In the genomic region with DNA sequence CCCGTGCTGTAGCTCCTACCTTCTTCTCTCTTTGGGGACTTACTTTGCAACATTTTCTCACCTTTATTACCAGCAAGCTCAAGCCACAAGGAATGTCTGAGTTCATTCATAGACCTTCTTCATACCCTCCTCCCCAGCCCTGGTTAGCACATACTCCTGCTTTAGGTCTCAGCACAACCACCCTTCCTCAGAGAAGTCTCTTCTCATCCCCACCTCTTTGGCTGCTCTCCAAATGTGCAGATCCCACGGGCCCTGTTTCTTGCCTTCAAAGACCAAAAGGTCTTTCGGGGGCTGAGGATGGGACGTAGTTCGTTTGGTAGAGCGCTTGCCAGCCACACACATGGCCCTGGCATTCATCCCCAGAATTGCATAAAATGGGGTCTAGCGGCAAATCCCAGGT, we compare ENCODE assay signal across 19 mouse cellular contexts. TPM values are rescaled to one million over a fixed set of nuclear protein-coding genes. Genes with fewer than 3 reads are reported as not detected.
A peak's percentile ranks its signal among the peaks of the same experiment; 100 is the strongest.
DNase-seq lines count a peak whose midpoint lies in the region; ATAC-seq and TF ChIP-seq lines count a peak whose summit lies in the region.
"Had no signal": no experiment of that assay in that cellular context is flagged by ENCODE, and none has a peak within 500 bp of the region (broad histone marks: within the 10 kb centered on the region; RNA-seq: fewer than 3 reads in every experiment).

No protein-coding gene starts in this region.

- no peak for TF ChIP-seq CTCF in gastrocnemius, adult 2 months (IDR thresholded peaks at IDR 0.05)

- 21% methylated on average over 7 of the region's 7 CpGs for WGBS in heart, embryonic 15.5 days
- 67% methylated on average over 7 of the region's 7 CpGs for WGBS in embryonic facial prominence, embryonic 10.5 days

- H3K27ac ChIP-seq in gastrocnemius, adult 2 months, result 0 out of 2 replicates have a peak overlapping the region, but pooled peaks have one; percentile 35
- no peak overlapping the region for H3K27ac ChIP-seq in heart, embryonic 15.5 days
- peak overlapping the region; percentile 35; the same call in 1 of the 2 replicates for H3K27ac ChIP-seq in embryonic facial prominence, embryonic 10.5 days (replicated peaks)
- H3K27ac ChIP-seq: embryonic facial prominence, embryonic 15.5 days; hindbrain, embryonic 14.5 days; intestine, embryonic 15.5 days; liver, embryonic 13.5 days; midbrain, embryonic 13.5 days had no signal

- ATAC-seq in heart, embryonic 15.5 days (replicated peaks; ENCODE audit: insufficient number of reproducible peaks, insufficient read depth, low FRiP score, low read depth), result no peak
- ATAC-seq: CD4-positive, CD25-positive, alpha-beta regulatory T cell, adult 4 months; forebrain, embryonic 16.5 days; intestine, embryonic 15.5 days; midbrain, embryonic 13.5 days; Patski had no signal

- no peaks in the 10 kb centered on the region for H3K27me3 ChIP-seq in heart, embryonic 15.5 days
- H3K27me3 ChIP-seq in embryonic facial prominence, embryonic 10.5 days (replicated peaks; ENCODE audit: low read depth, poor library complexity, severe bottlenecking), result no peaks in the 10 kb centered on the region
- H3K27me3 ChIP-seq: embryonic facial prominence, embryonic 15.5 days; intestine, embryonic 15.5 days; liver, embryonic 13.5 days; midbrain, embryonic 13.5 days; Patski had no signal

- no peaks in the 10 kb centered on the region for H3K9me3 ChIP-seq in heart, embryonic 15.5 days (replicated peaks)
- H3K9me3 ChIP-seq in embryonic facial prominence, embryonic 10.5 days, result no peaks in the 10 kb centered on the region
- H3K9me3 ChIP-seq: embryonic facial prominence, embryonic 15.5 days; intestine, embryonic 15.5 days; liver, embryonic 13.5 days; midbrain, embryonic 13.5 days had no signal

- no peak overlapping the region for H3K4me3 ChIP-seq in gastrocnemius, adult 2 months
- no peak overlapping the region for H3K4me3 ChIP-seq in heart, embryonic 15.5 days
- H3K4me3 ChIP-seq in embryonic facial prominence, embryonic 10.5 days, result no peak overlapping the region
- H3K4me3 ChIP-seq: embryonic facial prominence, embryonic 15.5 days; intestine, embryonic 15.5 days; liver, embryonic 13.5 days; midbrain, embryonic 13.5 days had no signal

- peak overlapping the region; percentile 33 for H3K4me2 ChIP-seq in heart, embryonic 15.5 days
- H3K4me2 ChIP-seq: embryonic facial prominence, embryonic 15.5 days; hindbrain, embryonic 14.5 days; intestine, embryonic 15.5 days; liver, embryonic 13.5 days; midbrain, embryonic 13.5 days had no signal

- intact Hi-C loops in gastrocnemius, adult 2 months (cut with DNase I), result no loop called here
- intact Hi-C loops in heart, postnatal 14 days (cut with DNase I), result no loop called here
- intact Hi-C loops in left cerebral cortex, postnatal 4 days (cut with DNase I), result no loop called here
- intact Hi-C loops in left cerebral cortex, postnatal 36 days (cut with DNase I), result no loop called here

- DNase-seq in gastrocnemius, adult 2 months, result no peak
- no peak for DNase-seq in gastrocnemius, adult 8-10 months (ENCODE audit: low spot score in 2 of 2)
- DNase-seq in heart, postnatal 14 days, result no peak
- peak; percentile 6 for DNase-seq in left cerebral cortex, postnatal 4 days
- DNase-seq in left cerebral cortex, postnatal 36 days (ENCODE audit: low spot score in 2 of 2), result no peak
- DNase-seq in embryonic facial prominence, embryonic 10.5 days (ENCODE audit: low spot score), result no peak
- no peak for DNase-seq in spleen, adult 18-20 months
- DNase-seq: adrenal gland, adult 8-10 months; kidney, postnatal 25 days; liver, embryonic 13.5 days; right cerebral cortex, postnatal 14 days had no signal

- no peak overlapping the region for H3K9ac ChIP-seq in heart, embryonic 15.5 days
- H3K9ac ChIP-seq: embryonic facial prominence, embryonic 15.5 days; hindbrain, embryonic 14.5 days; intestine, embryonic 15.5 days; liver, embryonic 13.5 days; midbrain, embryonic 13.5 days had no signal

- peaks cover 18% of the 10 kb centered on the region for H3K4me1 ChIP-seq in heart, embryonic 15.5 days (replicated peaks)
- peaks cover 30% of the 10 kb centered on the region for H3K4me1 ChIP-seq in embryonic facial prominence, embryonic 10.5 days

- peaks cover 3% of the 10 kb centered on the region; the same call in 1 of the 2 replicates for H3K36me3 ChIP-seq in heart, embryonic 15.5 days
- H3K36me3 ChIP-seq in embryonic facial prominence, embryonic 10.5 days (replicated peaks), result peaks cover 70% of the 10 kb centered on the region
- H3K36me3 ChIP-seq: intestine, embryonic 15.5 days had no signal

RNA-seq across cellular contexts. Expression of a gene that starts 13.8 kb away (rescaled TPM):
- 10 to 100 TPM; 19.3 to 28.5 TPM for total RNA-seq in gastrocnemius, adult 2 months (2021)
- total RNA-seq in gastrocnemius, adult 8-10 months (2022), result 10 to 100 TPM; 14.2 to 23.0 (median 17.6) TPM
- 3.9 and 5.5 TPM in 2 replicates for polyA plus RNA-seq in heart, embryonic 15.5 days (2015; fragmentation: Nextera tagmentation; extraction: Ambion mirVana)
- total RNA-seq in heart, postnatal 14 days (2021), result 1 to 10 TPM; 3.8 to 4.7 TPM
- 1 to 10 TPM; 3.6 to 4.9 TPM for total RNA-seq in left cerebral cortex, postnatal 4 days (2021)
- total RNA-seq in left cerebral cortex, postnatal 36 days (2021), result 1 to 10 TPM; 3.2 to 5.1 TPM
- polyA plus RNA-seq in embryonic facial prominence, embryonic 10.5 days (2016; fragmentation: Nextera tagmentation; extraction: Ambion mirVana), result 16.5 and 17.6 TPM in 2 replicates
